Mouse (Mus musculus) limb, embryonic 12.5 days (tissue): ENCODE measurements around the gene Ocln. TPM values are rescaled to one million over a fixed set of nuclear protein-coding genes. Genes with fewer than 3 reads are reported as not detected.

Source experiments
- ATAC-seq: fragments of 200-750 bp; cut with Nextera tagmentation; 2 replicates; pipeline ENCODE4 v1.8.0; 2017; ENCODE audit warnings: low read depth, moderate TSS enrichment; ENCODE audit not compliant: insufficient number of reproducible peaks, insufficient read depth, low FRiP score, low TSS enrichment
- H3K27ac ChIP-seq: fragments of 300-500 bp; sonication (generic); 2 replicates; pipeline ENCODE4 v1.5.1; 2016; ENCODE audit warnings: mild to moderate bottlenecking, moderate library complexity
- H3K27me3 ChIP-seq: fragments of 300-500 bp; sonication (generic); 2 replicates; pipeline ENCODE4 v1.6.1; 2016; ENCODE audit warnings: mild to moderate bottlenecking, moderate library complexity
- H3K36me3 ChIP-seq: fragments of 300-500 bp; sonication (generic); 2 replicates; pipeline ENCODE4 v1.6.1; 2016; ENCODE audit warnings: mild to moderate bottlenecking, moderate library complexity
- H3K4me1 ChIP-seq: fragments of 300-500 bp; sonication (generic); replicated peaks from 2 replicates; pipeline ENCODE4 v1.6.1; 2016
- H3K4me2 ChIP-seq: fragments of 300-500 bp; sonication (generic); 2 replicates; pipeline ENCODE4 v1.6.1; 2016; ENCODE audit warnings: mild to moderate bottlenecking, moderate library complexity
- H3K4me3 ChIP-seq: fragments of 300-500 bp; sonication (generic); replicated peaks from 2 replicates; pipeline ENCODE4 v1.5.1; 2016; ENCODE audit warnings: mild to moderate bottlenecking
- H3K9ac ChIP-seq: fragments of 300-500 bp; sonication (generic); replicated peaks from 2 replicates; pipeline ENCODE4 v1.6.1; 2016; ENCODE audit warnings: mild to moderate bottlenecking, moderate library complexity
- H3K9me3 ChIP-seq: fragments of 300-500 bp; sonication (generic); 2 replicates; pipeline ENCODE4 v1.6.1; 2016; ENCODE audit warnings: mild to moderate bottlenecking, moderate library complexity
- WGBS: fragments of 180-500 bp; shearing (Covaris S2); methylation state at CpG from one replicate; pipeline ENCODE4 v1.1.7; 2016; 5-methylcytosine and 5-hydroxymethylcytosine counted together
- polyA plus RNA-seq: library from polyadenylated mRNA; unstranded; fragments of >200 nt; fragmentation: Nextera tagmentation; extraction: Ambion mirVana; gene quantifications from 2 replicates; pipeline ENCODE4 v1.2.1, GENCODE M21; 2016

Gene Ocln
- polyA plus RNA-seq = 1.6 and 2.0 TPM in 2 replicates

GRCm38 (mm10) chr13:100552369-100553041 is at the start of gene Ocln:
Ocln (minus strand) TSS chr13:100552718.
- Histone ChIP-seq H3K9ac (peak within 1 kb of the TSS; percentile 51), H3K4me3 (peak within 1 kb of the TSS; percentile 63), H3K4me1 (peaks cover 22% of the 10 kb centered on the region), H3K4me2 (peak within 1 kb of the TSS; percentile 98), H3K36me3 (no peaks in the 10 kb centered on the region), H3K9me3 (no peaks in the 10 kb centered on the region), H3K27me3 (peaks cover 59% of the 10 kb centered on the region), H3K27ac (no peak within 1 kb of the TSS)
- ATAC-seq = peak; percentile 67; the same call in 1 of the 2 replicates
- WGBS = under 1% methylated on average over 44 of the region's 45 CpGs

GRCm38 (mm10) chr13:100601034-100601433 is 48.5 kb upstream of the Ocln start:
- H3K4me2 ChIP-seq = no peak overlapping the region
- H3K4me1 ChIP-seq = peaks cover 8% of the 10 kb centered on the region; the same call in 1 of the 2 replicates
- no peaks in the 10 kb centered on the region for H3K9me3 ChIP-seq
- ATAC-seq = no peak
- no peaks in the 10 kb centered on the region for H3K27me3 ChIP-seq
- no peak overlapping the region for H3K9ac ChIP-seq
- WGBS = 56% methylated on average over 8 of the region's 8 CpGs
- no peaks in the 10 kb centered on the region for H3K36me3 ChIP-seq
- H3K4me3 ChIP-seq = no peak overlapping the region
- no peak overlapping the region for H3K27ac ChIP-seq

- Histone ChIP-seq H3K4me3 (no peak overlapping the region), H3K27me3 (no peaks in the 10 kb centered on the region), H3K36me3 (no peaks in the 10 kb centered on the region), H3K27ac (no peak overlapping the region), H3K4me2 (no peak overlapping the region), H3K9me3 (no peaks in the 10 kb centered on the region), H3K4me1 (peaks cover 8% of the 10 kb centered on the region; the same call in 1 of the 2 replicates), H3K9ac (no peak overlapping the region)
- 77% methylated on average over 12 of the region's 12 CpGs for WGBS
- ATAC-seq = no peak
Observed at GRCm38 (mm10) chr13:100600317-100600716, 47.8 kb upstream of the Ocln start.

GRCm38 (mm10) chr13:100597284-100597683 is 44.8 kb upstream of the Ocln start:
- peaks cover 8% of the 10 kb centered on the region; the same call in 1 of the 2 replicates for H3K4me1 ChIP-seq
- WGBS = 83% methylated on average over 9 of the region's 9 CpGs
- H3K36me3 ChIP-seq = no peaks in the 10 kb centered on the region
- no peak for ATAC-seq
- H3K4me3 ChIP-seq = no peak overlapping the region
- no peaks in the 10 kb centered on the region for H3K27me3 ChIP-seq
- no peak overlapping the region for H3K9ac ChIP-seq
- H3K27ac ChIP-seq = no peak overlapping the region
- no peak overlapping the region for H3K4me2 ChIP-seq
- no peaks in the 10 kb centered on the region for H3K9me3 ChIP-seq

GRCm38 (mm10) chr13:100595552-100595885 is 43.0 kb upstream of the Ocln start:
- 71% methylated on average over 3 of the region's 3 CpGs for WGBS
- Histone ChIP-seq H3K9ac (no peak overlapping the region), H3K4me1 (peaks cover 8% of the 10 kb centered on the region; the same call in 1 of the 2 replicates), H3K9me3 (no peaks in the 10 kb centered on the region), H3K4me3 (no peak overlapping the region), H3K4me2 (no peak overlapping the region), H3K27me3 (no peaks in the 10 kb centered on the region), H3K27ac (no peak overlapping the region), H3K36me3 (no peaks in the 10 kb centered on the region)
- no peak for ATAC-seq

- H3K4me3 ChIP-seq = no peak overlapping the region
- no peak overlapping the region for H3K4me2 ChIP-seq
- no peak for ATAC-seq
- H3K9ac ChIP-seq = no peak overlapping the region
- H3K9me3 ChIP-seq = no peaks in the 10 kb centered on the region
- H3K4me1 ChIP-seq = peaks cover 8% of the 10 kb centered on the region; the same call in 1 of the 2 replicates
- no peaks in the 10 kb centered on the region for H3K27me3 ChIP-seq
- H3K36me3 ChIP-seq = no peaks in the 10 kb centered on the region
- H3K27ac ChIP-seq = no peak overlapping the region
- 51% methylated on average over 5 of the region's 5 CpGs for WGBS
Observed at GRCm38 (mm10) chr13:100594838-100595551, 42.5 kb upstream of the Ocln start.

- Histone ChIP-seq H3K27ac (no peak overlapping the region), H3K4me2 (no peak overlapping the region)
Observed at GRCm38 (mm10) chr13:100594041-100594792, 41.7 kb upstream of the Ocln start.

GRCm38 (mm10) chr13:100588646-100589045 is 36.1 kb upstream of the Ocln start:
- Histone ChIP-seq H3K9me3 (no peaks in the 10 kb centered on the region), H3K27me3 (no peaks in the 10 kb centered on the region), H3K4me3 (no peak overlapping the region), H3K27ac (no peak overlapping the region), H3K9ac (no peak overlapping the region), H3K36me3 (no peaks in the 10 kb centered on the region), H3K4me2 (no peak overlapping the region), H3K4me1 (no peaks in the 10 kb centered on the region)
- WGBS = 80% methylated on average over 12 of the region's 12 CpGs
- ATAC-seq = no peak

More at GRCm38 (mm10) chr13:100594041-100594792, 41.7 kb upstream of the Ocln start:
- no peak overlapping the region for H3K4me3 ChIP-seq
- no peaks in the 10 kb centered on the region for H3K27me3 ChIP-seq
- ATAC-seq = 0 out of 2 replicates have a peak, but pooled peaks have one; percentile 15
- no peaks in the 10 kb centered on the region for H3K36me3 ChIP-seq
- H3K9ac ChIP-seq = no peak overlapping the region
- H3K9me3 ChIP-seq = no peaks in the 10 kb centered on the region
- 62% methylated on average over 13 of the region's 17 CpGs for WGBS
- H3K4me1 ChIP-seq = peaks cover 8% of the 10 kb centered on the region; the same call in 1 of the 2 replicates

GRCm38 (mm10) chr13:100582144-100582543 is 29.6 kb upstream of the Ocln start:
- Histone ChIP-seq H3K4me1 (peaks cover 8% of the 10 kb centered on the region), H3K4me3 (no peak overlapping the region), H3K9ac (no peak overlapping the region; the same call in 1 of the 2 replicates), H3K4me2 (no peak overlapping the region), H3K27ac (no peak overlapping the region), H3K36me3 (no peaks in the 10 kb centered on the region), H3K27me3 (no peaks in the 10 kb centered on the region), H3K9me3 (no peaks in the 10 kb centered on the region)
- no peak for ATAC-seq
- 46% methylated on average over 6 of the region's 6 CpGs for WGBS

GRCm38 (mm10) chr13:100581701-100582100 is 29.2 kb upstream of the Ocln start:
- no peaks in the 10 kb centered on the region for H3K9me3 ChIP-seq
- no peak overlapping the region for H3K4me2 ChIP-seq
- no peak overlapping the region for H3K9ac ChIP-seq
- no peak overlapping the region for H3K27ac ChIP-seq
- 32% methylated on average over 3 of the region's 3 CpGs for whole genome bisulfite sequencing
- H3K4me3 ChIP-seq = no peak overlapping the region
- ATAC-seq = no peak
- no peaks in the 10 kb centered on the region for H3K36me3 ChIP-seq
- peaks cover 8% of the 10 kb centered on the region for H3K4me1 ChIP-seq
- H3K27me3 ChIP-seq = no peaks in the 10 kb centered on the region

GRCm38 (mm10) chr13:100579951-100580350 is 27.4 kb upstream of the Ocln start:
- H3K4me1 ChIP-seq = peaks cover 8% of the 10 kb centered on the region
- no peaks in the 10 kb centered on the region for H3K9me3 ChIP-seq
- H3K4me2 ChIP-seq = no peak overlapping the region
- H3K27ac ChIP-seq = no peak overlapping the region
- no peak overlapping the region for H3K4me3 ChIP-seq
- no peaks in the 10 kb centered on the region for H3K36me3 ChIP-seq
- H3K9ac ChIP-seq = no peak overlapping the region
- ATAC-seq = no peak
- no peaks in the 10 kb centered on the region for H3K27me3 ChIP-seq
